Mouse (Mus musculus): ENCODE results near the gene Mctp2. TPM values are rescaled to one million over a fixed set of nuclear protein-coding genes. Genes with fewer than 3 reads are reported as not detected.

Mctp2 gene
- polyA plus RNA-seq, 1 experiment from 2014 or later: 0.33 TPM

DNA sequence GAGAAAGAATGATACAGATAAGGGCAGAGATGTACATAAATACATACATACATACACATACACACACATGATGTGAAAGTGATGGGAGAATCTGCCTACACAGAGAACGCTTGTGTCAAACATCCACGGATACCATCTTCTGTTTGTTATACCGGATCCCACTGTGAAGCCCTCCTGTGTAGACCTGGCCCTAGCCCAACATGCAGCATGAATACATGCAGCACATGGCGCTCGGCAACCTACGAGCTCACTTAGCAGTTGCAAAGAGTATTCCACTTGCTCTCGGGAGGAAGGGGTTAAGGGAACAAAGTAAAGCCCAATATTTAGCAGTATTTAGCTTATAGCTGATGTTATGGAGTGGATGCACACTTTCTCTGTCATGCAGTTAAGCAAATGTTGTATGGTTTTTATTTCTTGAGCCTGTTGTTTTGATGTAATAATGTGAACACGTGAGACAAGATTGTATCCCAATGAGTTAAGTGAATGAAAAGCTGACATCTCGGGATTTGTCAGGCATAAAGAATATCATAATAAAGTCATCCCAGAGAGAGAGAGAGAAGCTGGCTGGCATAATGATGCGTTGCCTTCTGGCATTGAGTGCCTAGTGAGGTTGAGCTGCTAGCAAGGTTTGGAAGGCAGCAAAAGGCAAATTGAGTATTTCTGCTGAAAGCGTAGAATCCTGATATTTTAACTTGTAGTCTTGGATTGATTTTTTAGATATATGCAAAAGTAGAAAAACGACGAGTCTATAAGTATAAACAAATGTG lies 234.8 kb downstream of the Mctp2 start:
- Histone ChIP-seq H3K36me3 (no peaks in the 10 kb centered on the region), H3K9ac (no peak overlapping the region), H3K9me3 (no peaks in the 10 kb centered on the region), H3K4me3 (no peak overlapping the region), H3K27ac (replicated peaks) (no peak overlapping the region), H3K27me3 (replicated peaks) (no peaks in the 10 kb centered on the region), H3K4me2 (no peak overlapping the region), H3K4me1 (no peaks in the 10 kb centered on the region)
- WGBS: 79% methylated on average over 13 of the region's 13 CpGs
- ATAC-seq (ENCODE audit: extremely low read depth, insufficient number of reproducible peaks, low FRiP score, low TSS enrichment): no peak

- no peak overlapping the region for H3K9ac ChIP-seq
- 63% methylated on average over 2 of the region's 2 CpGs for WGBS
- H3K36me3 ChIP-seq: no peaks in the 10 kb centered on the region
- ATAC-seq (ENCODE audit: extremely low read depth, insufficient number of reproducible peaks, low FRiP score, low TSS enrichment): no peak
- no peaks in the 10 kb centered on the region for H3K27me3 ChIP-seq (replicated peaks)
- H3K9me3 ChIP-seq: no peaks in the 10 kb centered on the region
- H3K4me3 ChIP-seq: no peak overlapping the region
- H3K4me1 ChIP-seq: no peaks in the 10 kb centered on the region
- no peak overlapping the region for H3K27ac ChIP-seq (replicated peaks)
- H3K4me2 ChIP-seq: no peak overlapping the region
Observed at GRCm38 (mm10) chr7:72068454-72068853, 238.0 kb downstream of the Mctp2 start.

- ATAC-seq (ENCODE audit: extremely low read depth, insufficient number of reproducible peaks, low FRiP score, low TSS enrichment): no peak
- Histone ChIP-seq H3K4me2 (no peak overlapping the region), H3K27ac (replicated peaks) (no peak overlapping the region), H3K36me3 (no peaks in the 10 kb centered on the region), H3K9ac (no peak overlapping the region), H3K4me1 (no peaks in the 10 kb centered on the region), H3K4me3 (no peak overlapping the region), H3K9me3 (no peaks in the 10 kb centered on the region), H3K27me3 (replicated peaks) (no peaks in the 10 kb centered on the region)
- WGBS: 76% methylated on average over 2 of the region's 2 CpGs
Observed at GRCm38 (mm10) chr7:72066352-72066751, 240.1 kb downstream of the Mctp2 start.

DNA sequence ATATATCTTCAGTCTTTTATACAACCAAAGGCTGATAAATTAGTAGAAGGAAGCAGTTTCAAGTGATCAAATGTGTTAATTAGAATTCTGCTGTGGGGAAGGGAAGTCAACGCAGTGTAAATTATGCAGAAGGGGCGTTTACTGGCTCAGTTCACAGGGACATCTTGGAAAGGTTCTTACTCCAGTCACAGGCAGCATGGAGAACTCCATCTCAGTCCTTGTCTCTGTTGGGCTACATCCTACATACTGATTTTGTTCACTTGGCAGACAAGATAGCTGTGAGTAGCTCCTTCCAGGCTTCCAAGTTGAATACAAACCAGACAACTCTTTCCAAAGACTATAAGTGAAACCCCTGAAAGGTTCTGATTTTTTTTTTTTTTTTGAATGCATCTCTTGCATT lies 254.6 kb downstream of the Mctp2 start:
- H3K27me3 ChIP-seq (replicated peaks): no peaks in the 10 kb centered on the region
- no peak overlapping the region for H3K9ac ChIP-seq
- ATAC-seq (ENCODE audit: extremely low read depth, insufficient number of reproducible peaks, low FRiP score, low TSS enrichment): no peak
- no peaks in the 10 kb centered on the region for H3K4me1 ChIP-seq
- 62% methylated on average over 2 of the region's 2 CpGs for WGBS
- H3K27ac ChIP-seq (replicated peaks): no peak overlapping the region
- no peaks in the 10 kb centered on the region for H3K36me3 ChIP-seq
- H3K9me3 ChIP-seq: no peaks in the 10 kb centered on the region
- no peak overlapping the region for H3K4me3 ChIP-seq
- no peak overlapping the region for H3K4me2 ChIP-seq

DNA sequence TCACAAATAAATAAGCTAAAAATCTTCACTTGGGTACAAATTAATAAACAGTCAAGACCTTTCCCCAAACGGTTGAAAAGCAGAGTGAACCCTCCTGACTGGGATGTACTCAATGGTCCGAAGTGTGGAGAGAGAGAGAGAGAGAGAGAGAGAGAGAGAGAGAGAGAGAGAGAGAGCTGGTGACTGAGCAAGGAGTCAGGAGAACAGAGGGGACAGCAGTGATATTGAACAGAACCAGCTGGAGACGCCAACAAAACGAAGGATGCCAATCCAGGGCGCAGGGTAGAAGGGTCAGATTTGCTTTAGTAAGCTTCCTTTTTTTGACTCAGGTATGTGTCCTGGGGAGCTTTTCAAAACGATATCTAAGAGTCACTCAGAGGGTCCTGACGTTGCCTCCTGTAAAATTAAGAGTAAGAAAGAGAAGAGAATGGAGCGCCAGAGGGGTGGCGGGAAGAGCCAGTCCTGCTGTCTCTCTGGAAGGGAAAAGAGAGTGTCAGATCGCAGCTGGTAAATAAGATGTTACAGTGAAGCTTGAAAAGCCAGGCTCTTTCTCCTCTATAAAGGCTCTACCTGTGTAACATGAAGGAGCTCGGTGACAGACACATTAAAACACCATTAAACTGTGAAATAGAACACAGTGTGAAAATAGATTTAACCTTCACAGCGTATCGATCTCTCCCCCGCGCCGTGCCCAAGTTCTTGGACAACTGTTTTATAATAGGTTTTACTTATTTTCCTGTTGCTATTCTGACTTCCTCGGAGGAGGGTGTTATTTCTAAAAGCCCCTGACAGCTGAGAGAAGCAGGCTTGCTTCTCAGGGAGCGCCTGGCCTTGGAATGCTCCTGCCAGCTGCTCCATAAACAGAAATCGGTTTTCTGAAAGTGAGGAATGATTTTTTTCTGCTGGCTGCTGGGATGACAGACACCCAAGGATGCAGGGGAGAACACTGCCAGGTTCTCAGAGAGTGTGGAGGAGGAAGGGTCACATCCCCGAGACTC lies 258.5 kb downstream of the Mctp2 start:
- Histone ChIP-seq H3K4me1 (no peaks in the 10 kb centered on the region), H3K27ac (replicated peaks) (no peak overlapping the region), H3K4me3 (no peak overlapping the region), H3K27me3 (replicated peaks) (no peaks in the 10 kb centered on the region), H3K9me3 (no peaks in the 10 kb centered on the region), H3K9ac (no peak overlapping the region), H3K36me3 (no peaks in the 10 kb centered on the region), H3K4me2 (no peak overlapping the region)
- no peak for ATAC-seq (ENCODE audit: extremely low read depth, insufficient number of reproducible peaks, low FRiP score, low TSS enrichment)
- 55% methylated on average over 20 of the region's 20 CpGs for WGBS

All from heart, embryonic 13.5 days (tissue).